ENCODE assay signal across 13 mouse cellular contexts in genomic region chr11:55313768-55314703, GRCm38 (mm10). TPM values are rescaled to one million over a fixed set of nuclear protein-coding genes. Genes with fewer than 3 reads are reported as not detected.
DNase-seq lines count a peak whose midpoint lies in the region; ATAC-seq and TF ChIP-seq lines count a peak whose summit lies in the region.
"Had no signal": no experiment of that assay in that cellular context is flagged by ENCODE, and none has a peak within 500 bp of the region (broad histone marks: within the 10 kb centered on the region; RNA-seq: fewer than 3 reads in every experiment).

No protein-coding gene starts in this region.

- DNase-seq in heart, postnatal 14 days: no peak
- DNase-seq in ZHBTc4 (ENCODE audit: low read depth, low spot score): peak; percentile 22
- DNase-seq in lung, postnatal 36 days: peak; percentile 51
- no peak for DNase-seq in right cerebral cortex, postnatal 25 days
- no peak for DNase-seq in layer of hippocampus, postnatal 25 days (ENCODE audit: extremely low spot score in 1 of 2, low spot score in 1 of 2)
- no peak for DNase-seq in gastrocnemius, postnatal 36 days
- DNase-seq: gastrocnemius, adult 2 months; layer of hippocampus, postnatal 36 days had no signal

- peaks cover 10% of the 10 kb centered on the region for H3K4me1 ChIP-seq in heart, embryonic 12.5 days (replicated peaks)
- no peaks in the 10 kb centered on the region for H3K4me1 ChIP-seq in intestine, postnatal 0 days (replicated peaks; ENCODE audit: control insufficient read depth, insufficient read depth, low read length)
- H3K4me1 ChIP-seq: hindbrain, embryonic 13.5 days; liver, embryonic 15.5 days had no signal

- no peak for TF ChIP-seq CTCF in intestine, postnatal 0 days (IDR thresholded peaks at IDR 0.05; ENCODE audit: low read depth)

- H3K36me3 ChIP-seq in heart, embryonic 12.5 days: no peaks in the 10 kb centered on the region
- H3K36me3 ChIP-seq in intestine, postnatal 0 days (ENCODE audit: control insufficient read depth, insufficient read depth): no peaks in the 10 kb centered on the region
- H3K36me3 ChIP-seq: hindbrain, embryonic 13.5 days; liver, embryonic 15.5 days had no signal

- no peak overlapping the region for H3K27ac ChIP-seq in heart, embryonic 12.5 days (ENCODE audit: poor library complexity, severe bottlenecking)
- H3K27ac ChIP-seq in intestine, postnatal 0 days (ENCODE audit: low read depth, low read length): no peak overlapping the region
- H3K27ac ChIP-seq: gastrocnemius, adult 2 months; hindbrain, embryonic 13.5 days; liver, embryonic 15.5 days had no signal

- no peak overlapping the region for H3K9ac ChIP-seq in heart, embryonic 12.5 days
- H3K9ac ChIP-seq in intestine, postnatal 0 days (ENCODE audit: low read depth, low read length): no peak overlapping the region
- H3K9ac ChIP-seq: hindbrain, embryonic 13.5 days; liver, embryonic 15.5 days had no signal

- H3K4me2 ChIP-seq in heart, embryonic 12.5 days: peak overlapping the region; percentile 35; the same call in 1 of the 2 replicates
- 0 out of 2 replicates have a peak overlapping the region, but pooled peaks have one; percentile 6 for H3K4me2 ChIP-seq in intestine, postnatal 0 days (replicated peaks; ENCODE audit: low read depth)
- H3K4me2 ChIP-seq: hindbrain, embryonic 13.5 days; liver, embryonic 15.5 days had no signal

- intact Hi-C loops in heart, postnatal 14 days (cut with DNase I): no loop called here
- intact Hi-C loops in gastrocnemius, postnatal 36 days (cut with DNase I): no loop called here

- H3K27me3 ChIP-seq in heart, embryonic 12.5 days (replicated peaks): peaks cover 20% of the 10 kb centered on the region
- no peaks in the 10 kb centered on the region for H3K27me3 ChIP-seq in intestine, postnatal 0 days (replicated peaks; ENCODE audit: control insufficient read depth, insufficient read depth, low read length)

- no peaks in the 10 kb centered on the region for H3K9me3 ChIP-seq in heart, embryonic 12.5 days (replicated peaks)
- no peaks in the 10 kb centered on the region for H3K9me3 ChIP-seq in intestine, postnatal 0 days (ENCODE audit: control insufficient read depth)
- H3K9me3 ChIP-seq: hindbrain, embryonic 13.5 days; liver, embryonic 15.5 days had no signal

- H3K4me3 ChIP-seq in heart, embryonic 12.5 days: 0 out of 2 replicates have a peak overlapping the region, but pooled peaks have one; percentile 3
- no peak overlapping the region for H3K4me3 ChIP-seq in intestine, postnatal 0 days (ENCODE audit: low read depth, low read length)
- H3K4me3 ChIP-seq: gastrocnemius, adult 2 months; hindbrain, embryonic 13.5 days; liver, embryonic 15.5 days had no signal

- no peak for ATAC-seq in heart, embryonic 12.5 days (ENCODE audit: insufficient number of reproducible peaks, low FRiP score)
- no peak for ATAC-seq in intestine, postnatal 0 days

- WGBS in heart, embryonic 12.5 days: 16% methylated on average over 29 of the region's 29 CpGs
- 20% methylated on average over 29 of the region's 29 CpGs for WGBS in intestine, postnatal 0 days

RNA-seq across cellular contexts. Expression of gene Fat2, which starts 22.3 kb away (rescaled TPM):
- polyA plus RNA-seq in heart, embryonic 12.5 days (2016; fragmentation: Nextera tagmentation; extraction: Ambion mirVana): not detected in 2 replicates
- under 1 TPM; 0.07 to 0.10 TPM for total RNA-seq in heart, postnatal 14 days (2021)
- polyA plus RNA-seq in intestine, postnatal 0 days (2015; fragmentation: Nextera tagmentation; extraction: Ambion mirVana): not detected in 2 replicates
- total RNA-seq in layer of hippocampus, postnatal 25 days (2021): under 1 TPM; 0.44 to 0.63 TPM
- total RNA-seq in gastrocnemius, postnatal 36 days (2021): under 1 TPM in 1 of 2 experiments, not detected in 1; 0.05 TPM
- total RNA-seq: monocyte, adult 5-6 weeks had no signal
- polyA plus RNA-seq: liver, embryonic 15.5 days had no signal

Comparison
In these comparisons a context has a peak if more than half of its experiments do, and no peak if none do; other contexts are left out.
1. DNase-seq: peak in ZHBTc4 (single experiment) and lung, postnatal 36 days (single experiment); none in heart, postnatal 14 days (0 of 2), right cerebral cortex, postnatal 25 days (single experiment), layer of hippocampus, postnatal 25 days (0 of 2) and gastrocnemius, postnatal 36 days (0 of 2).